Mouse (Mus musculus) kidney, embryonic 16.5 days (tissue): Measurements from ENCODE around the gene Prkaa1. TPM values are rescaled to one million over a fixed set of nuclear protein-coding genes. Genes with fewer than 3 reads are reported as not detected.
A peak's percentile ranks its signal among the peaks of the same experiment; 100 is the strongest.

Experiments
- ATAC-seq: fragments of 200-750 bp; cut with Nextera tagmentation; 2 replicates; pipeline ENCODE4 v1.8.0; 2017; ENCODE audit warnings: moderate TSS enrichment; ENCODE audit not compliant: low FRiP score, low TSS enrichment
- H3K27ac ChIP-seq: fragments of 300-500 bp; sonication (generic); 2 replicates; pipeline ENCODE4 v1.5.1; 2014; ENCODE audit warnings: low read length
- H3K27me3 ChIP-seq: fragments of 300-500 bp; sonication (generic); 2 replicates; pipeline ENCODE4 v1.6.1; 2014; ENCODE audit warnings: low read length, control low read depth, mixed read lengths; ENCODE audit not compliant: insufficient read depth
- H3K36me3 ChIP-seq: fragments of 300-500 bp; sonication (generic); 2 replicates; pipeline ENCODE4 v1.6.1; 2014; ENCODE audit warnings: low read length, control low read depth, mixed read lengths; ENCODE audit not compliant: insufficient read depth
- H3K4me1 ChIP-seq: fragments of 300-500 bp; sonication (generic); 2 replicates; pipeline ENCODE4 v1.6.1; 2014; ENCODE audit warnings: low read length, control low read depth, mixed read lengths; ENCODE audit not compliant: insufficient read depth
- H3K4me2 ChIP-seq: fragments of 300-500 bp; sonication (generic); replicated peaks from 2 replicates; pipeline ENCODE4 v1.6.1; 2014; ENCODE audit warnings: low read depth, low read length
- H3K4me3 ChIP-seq: fragments of 300-500 bp; sonication (generic); 2 replicates; pipeline ENCODE4 v1.5.1; 2014; ENCODE audit warnings: mild to moderate bottlenecking, low read length
- H3K9ac ChIP-seq: fragments of 300-500 bp; sonication (generic); replicated peaks from 2 replicates; pipeline ENCODE4 v1.6.1; 2014; ENCODE audit warnings: low read length
- H3K9me3 ChIP-seq: fragments of 300-500 bp; sonication (generic); 2 replicates; pipeline ENCODE4 v1.6.1; 2016; ENCODE audit warnings: low read length, control low read depth
- WGBS: fragments of 180-500 bp; shearing (Covaris S2); extraction: QIAGEN DNeasy Blood & Tissue Kit; methylation state at CpG from one replicate; pipeline ENCODE4 v1.1.7; 2014; 5-methylcytosine and 5-hydroxymethylcytosine counted together
- polyA plus RNA-seq: library from polyadenylated mRNA; unstranded; fragments of >200 nt; fragmentation: Nextera tagmentation; extraction: Ambion mirVana; gene quantifications from 2 replicates; pipeline ENCODE4 v1.2.1, GENCODE M21; 2015

The Prkaa1 gene
- polyA plus RNA-seq, 1 experiment from 2014 or later: 22.4 TPM

DNA sequence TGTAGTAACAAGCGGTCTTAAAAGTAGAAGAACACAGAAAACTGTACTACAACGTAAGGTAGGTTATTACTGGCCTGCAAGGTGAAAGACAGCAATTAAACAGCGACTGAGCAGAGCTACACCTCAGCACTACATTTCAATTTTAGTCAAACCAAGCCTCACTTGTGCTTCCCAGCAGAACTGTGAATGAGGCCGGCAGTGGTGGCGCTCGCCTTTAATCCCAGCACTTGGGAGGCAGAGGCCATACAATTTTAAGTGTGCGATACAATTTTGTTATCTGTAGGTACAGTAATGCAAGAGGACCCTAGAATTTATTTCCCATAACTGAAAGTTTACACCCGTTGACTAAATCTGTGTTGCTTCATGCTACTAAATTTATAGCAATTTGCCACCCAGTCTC lies 28.5 kb upstream of the Prkaa1 start:
- no peak for ATAC-seq

DNA sequence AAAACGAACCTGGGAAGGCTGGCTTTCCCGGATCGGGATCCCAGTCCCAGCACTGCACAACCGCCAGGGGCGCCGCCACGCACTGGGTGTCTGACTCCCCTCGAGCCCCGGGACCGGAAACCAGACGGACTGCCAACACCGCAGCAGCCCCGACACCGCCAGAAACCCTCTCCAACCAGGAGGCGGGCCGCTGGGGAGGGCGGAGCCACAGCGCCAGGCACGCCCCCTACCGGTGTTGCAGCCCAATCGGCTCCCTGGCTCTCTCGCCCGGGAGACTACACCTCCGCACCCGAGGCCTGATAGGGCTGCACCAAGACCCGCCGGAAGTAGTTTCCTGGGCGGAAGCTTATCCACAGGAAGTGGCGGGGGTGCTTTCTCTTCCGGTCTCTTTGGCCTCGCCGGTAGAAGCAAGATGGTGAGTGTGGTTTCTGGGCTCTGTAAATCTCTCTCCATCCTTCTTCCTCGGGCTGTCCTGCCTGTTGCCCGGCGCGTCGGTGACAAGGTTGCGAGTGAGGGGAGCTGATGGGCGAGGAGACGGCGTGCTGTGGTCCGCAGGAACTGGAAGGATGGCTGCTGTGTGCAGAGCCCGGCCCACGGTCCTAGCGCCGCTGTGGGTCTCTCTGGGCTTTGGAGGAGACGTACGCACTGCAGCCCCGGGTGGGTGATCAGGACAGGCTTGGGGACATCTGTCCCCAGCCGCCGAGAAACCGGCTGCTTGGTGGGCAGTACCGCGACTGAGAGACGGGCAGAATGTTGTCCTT lies 27.2 kb upstream of the Prkaa1 start, which contains the start of gene Rpl37:
Gene Rpl37 (plus strand): TSS at position 376 of the 761 bp plus-strand sequence.
- Histone ChIP-seq H3K9ac (peak within 1 kb of the TSS; percentile 98), H3K4me1 (peaks cover 16% of the 10 kb centered on the region), H3K27ac (peak within 1 kb of the TSS; percentile 96), H3K4me3 (peak within 1 kb of the TSS; percentile 98), H3K4me2 (peak within 1 kb of the TSS; percentile 90), H3K36me3 (peaks cover 33% of the 10 kb centered on the region), H3K9me3 (no peaks in the 10 kb centered on the region), H3K27me3 (no peaks in the 10 kb centered on the region)
- under 1% methylated on average over 54 of the region's 55 CpGs for WGBS
- peak; percentile 99 for ATAC-seq

More for the DNA sequence above, 28.5 kb upstream of the Prkaa1 start:
- peak overlapping the region; percentile 98 for H3K4me3 ChIP-seq
- H3K9me3 ChIP-seq: no peaks in the 10 kb centered on the region
- peak overlapping the region; percentile 96 for H3K27ac ChIP-seq
- H3K4me2 ChIP-seq: peak overlapping the region; percentile 60
- 48% methylated on average over 8 of the region's 8 CpGs for WGBS
- H3K36me3 ChIP-seq: peaks cover 25% of the 10 kb centered on the region
- peak overlapping the region; percentile 81 for H3K9ac ChIP-seq
- H3K4me1 ChIP-seq: peaks cover 16% of the 10 kb centered on the region
- no peaks in the 10 kb centered on the region for H3K27me3 ChIP-seq

DNA sequence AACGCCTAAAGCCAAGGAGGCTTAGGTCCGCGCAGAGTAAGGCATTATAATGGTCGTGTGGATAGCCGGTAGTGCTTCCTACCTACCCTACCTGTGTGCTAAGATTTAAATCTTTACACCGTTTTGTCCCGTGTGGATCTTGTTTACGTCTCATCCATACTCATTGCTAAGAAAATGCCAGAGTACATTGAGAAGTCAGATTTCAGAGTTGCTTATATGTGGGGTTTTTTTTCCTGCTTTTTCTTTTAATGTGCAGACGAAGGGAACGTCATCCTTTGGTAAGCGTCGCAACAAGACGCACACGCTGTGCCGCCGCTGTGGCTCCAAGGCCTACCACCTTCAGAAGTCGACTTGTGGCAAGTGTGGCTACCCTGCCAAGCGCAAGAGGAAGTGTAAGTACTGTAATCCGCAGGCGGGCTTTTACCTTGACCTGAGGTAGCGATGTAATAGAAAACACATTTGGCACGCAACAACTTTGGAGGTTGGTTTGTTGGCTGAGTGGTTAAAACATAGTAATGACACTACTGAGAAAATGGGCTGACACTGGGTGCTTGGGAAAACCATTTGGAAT lies 26.5 kb upstream of the Prkaa1 start:
- Histone ChIP-seq H3K27ac (peak overlapping the region; percentile 96), H3K4me3 (peak overlapping the region; percentile 98), H3K9ac (peak overlapping the region; percentile 98), H3K4me2 (peak overlapping the region; percentile 90), H3K27me3 (no peaks in the 10 kb centered on the region), H3K9me3 (no peaks in the 10 kb centered on the region), H3K4me1 (peaks cover 16% of the 10 kb centered on the region), H3K36me3 (peaks cover 38% of the 10 kb centered on the region)
- no peak for ATAC-seq
- WGBS: under 1% methylated on average over 22 of the region's 22 CpGs

DNA sequence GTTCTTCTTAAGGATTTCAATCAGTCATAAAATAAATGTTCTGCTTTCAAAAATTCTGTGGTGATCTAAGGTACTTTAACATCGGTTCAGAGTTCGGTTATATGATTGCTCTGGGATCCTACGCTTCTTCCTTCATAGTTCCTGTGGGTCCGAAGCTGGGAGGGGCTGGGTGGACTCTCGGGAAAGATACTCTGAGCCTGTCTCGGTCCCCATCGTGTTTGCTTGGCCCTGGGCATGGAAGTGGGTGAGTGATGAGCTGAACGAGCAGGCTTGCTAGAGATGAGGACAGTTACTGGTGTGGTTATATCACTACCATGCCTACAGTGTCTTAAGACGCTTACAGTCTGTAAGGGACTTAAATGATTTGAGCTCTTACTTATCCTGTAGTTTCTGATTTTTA lies 25.0 kb upstream of the Prkaa1 start:
- 91% methylated on average over 9 of the region's 9 CpGs for WGBS
- H3K36me3 ChIP-seq: peaks cover 50% of the 10 kb centered on the region
- H3K4me2 ChIP-seq: no peak overlapping the region
- H3K27ac ChIP-seq: no peak overlapping the region
- H3K27me3 ChIP-seq: no peaks in the 10 kb centered on the region
- H3K9me3 ChIP-seq: no peaks in the 10 kb centered on the region
- H3K4me1 ChIP-seq: peaks cover 16% of the 10 kb centered on the region
- no peak overlapping the region for H3K9ac ChIP-seq
- no peak overlapping the region for H3K4me3 ChIP-seq
- no peak for ATAC-seq

DNA sequence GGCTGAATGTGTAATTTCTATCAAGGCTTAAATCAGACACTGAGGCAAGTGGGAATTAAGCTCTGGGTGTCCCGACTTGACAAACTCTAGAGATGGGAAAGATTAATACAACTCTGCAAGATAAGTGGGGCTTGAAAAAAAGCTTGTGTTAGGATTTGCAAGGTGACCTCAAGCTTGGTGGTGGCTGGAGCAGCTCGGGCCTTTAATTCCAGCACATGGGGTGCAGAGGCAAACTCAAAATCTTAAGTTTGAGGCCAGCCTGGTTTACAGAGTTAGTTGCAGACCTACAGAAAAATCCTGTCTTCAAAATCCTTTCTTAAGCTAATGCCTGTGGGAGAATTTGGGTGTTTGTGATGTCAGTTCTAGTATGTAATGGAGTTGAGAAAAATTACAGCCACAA lies 24.5 kb upstream of the Prkaa1 start:
- Histone ChIP-seq H3K4me1 (peaks cover 16% of the 10 kb centered on the region), H3K4me2 (no peak overlapping the region), H3K9ac (no peak overlapping the region), H3K4me3 (no peak overlapping the region), H3K27ac (no peak overlapping the region), H3K36me3 (peaks cover 51% of the 10 kb centered on the region), H3K27me3 (no peaks in the 10 kb centered on the region), H3K9me3 (no peaks in the 10 kb centered on the region)
- 91% methylated on average over 2 of the region's 2 CpGs for WGBS
- no peak for ATAC-seq

DNA sequence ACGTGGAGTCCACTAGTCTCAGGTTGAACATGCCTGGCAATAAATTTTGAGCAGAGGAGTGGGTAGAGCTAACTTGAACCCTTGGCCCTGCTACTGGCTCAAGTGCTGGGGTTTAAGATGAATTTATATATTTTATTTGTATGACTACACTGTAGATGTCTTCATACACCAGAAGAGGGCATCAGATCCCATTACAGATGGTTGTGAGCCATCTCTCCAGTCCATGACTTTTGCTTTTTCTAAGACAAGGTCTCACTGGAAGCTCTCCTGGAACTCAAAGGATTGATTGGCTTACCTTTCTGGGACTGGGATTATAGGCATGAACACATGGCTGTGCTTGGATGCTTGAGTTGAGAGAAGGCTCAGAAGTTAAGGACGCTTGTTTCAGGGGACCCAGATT lies 24.0 kb upstream of the Prkaa1 start:
- ATAC-seq: no peak
- 87% methylated on average over 2 of the region's 2 CpGs for WGBS
- Histone ChIP-seq H3K4me1 (peaks cover 16% of the 10 kb centered on the region), H3K36me3 (peaks cover 56% of the 10 kb centered on the region), H3K27me3 (no peaks in the 10 kb centered on the region), H3K9me3 (no peaks in the 10 kb centered on the region), H3K27ac (no peak overlapping the region), H3K4me3 (no peak overlapping the region), H3K9ac (no peak overlapping the region), H3K4me2 (no peak overlapping the region)

DNA sequence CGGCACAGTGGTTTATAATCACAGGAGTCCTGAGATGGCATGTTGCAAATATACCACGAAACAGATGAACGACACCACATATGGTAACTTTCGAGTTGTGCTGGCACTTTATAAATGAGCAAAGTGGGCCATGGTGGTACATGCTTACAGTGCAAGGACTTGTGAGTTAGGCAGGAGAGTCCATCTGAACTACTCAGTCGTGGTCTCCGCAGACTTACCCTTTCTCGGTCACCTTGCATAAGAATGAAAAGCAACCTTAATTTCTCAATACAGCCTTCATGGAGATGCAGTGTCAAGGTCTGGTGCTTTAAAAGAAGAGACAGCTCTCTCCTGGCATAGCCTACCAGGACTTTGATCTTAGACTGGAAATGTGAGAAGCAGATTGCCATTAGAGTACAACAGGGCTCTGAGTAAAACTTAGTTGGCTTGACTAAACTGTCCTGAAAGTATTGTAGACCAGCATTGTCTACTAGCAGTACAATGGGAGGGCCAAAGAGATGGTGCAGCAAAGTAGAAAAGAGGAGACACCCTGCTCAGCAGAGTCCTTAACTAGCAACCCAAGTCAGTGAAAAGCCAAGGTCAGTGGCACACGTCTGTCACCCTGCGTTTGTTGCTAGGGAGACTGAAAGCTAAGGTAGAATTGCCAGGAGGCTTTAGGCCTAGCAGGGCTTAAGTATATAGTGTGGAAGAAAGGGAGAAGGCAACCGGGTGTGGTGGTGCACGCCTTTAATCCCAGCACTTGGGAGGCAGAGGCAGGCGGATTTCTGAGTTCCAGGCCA lies 21.9 kb upstream of the Prkaa1 start:
- peaks cover 62% of the 10 kb centered on the region for H3K36me3 ChIP-seq
- H3K27ac ChIP-seq: no peak overlapping the region
- WGBS: 90% methylated on average over 12 of the region's 12 CpGs
- no peaks in the 10 kb centered on the region for H3K27me3 ChIP-seq
- H3K4me1 ChIP-seq: peaks cover 8% of the 10 kb centered on the region
- H3K4me2 ChIP-seq: no peak overlapping the region
- no peak overlapping the region for H3K9ac ChIP-seq
- H3K4me3 ChIP-seq: no peak overlapping the region
- ATAC-seq: no peak
- H3K9me3 ChIP-seq: no peaks in the 10 kb centered on the region

DNA sequence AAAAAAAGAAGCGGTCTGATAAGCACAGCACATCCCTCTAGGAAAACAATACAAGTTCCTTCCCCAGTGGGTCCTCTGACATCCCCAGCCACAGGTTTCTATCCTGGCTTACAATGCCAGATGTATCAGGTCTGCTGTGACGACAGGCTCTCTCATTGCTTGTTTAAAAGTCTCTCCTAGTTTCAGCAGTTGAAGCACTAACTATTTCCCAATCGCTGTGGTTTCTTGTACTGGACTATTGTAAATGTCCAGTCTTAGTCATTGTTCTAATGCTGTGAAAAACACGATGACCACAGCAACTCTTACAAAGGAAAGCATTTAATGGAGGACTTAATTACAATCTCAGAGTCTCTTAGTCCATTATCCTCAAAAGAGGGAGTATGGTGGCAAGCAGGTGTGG lies 17.2 kb upstream of the Prkaa1 start:
- Histone ChIP-seq H3K36me3 (peaks cover 29% of the 10 kb centered on the region), H3K27me3 (no peaks in the 10 kb centered on the region), H3K9me3 (no peaks in the 10 kb centered on the region), H3K4me3 (no peak overlapping the region), H3K4me2 (no peak overlapping the region), H3K4me1 (no peaks in the 10 kb centered on the region), H3K27ac (no peak overlapping the region), H3K9ac (no peak overlapping the region)
- WGBS: 83% methylated on average over 4 of the region's 4 CpGs
- ATAC-seq: no peak

DNA sequence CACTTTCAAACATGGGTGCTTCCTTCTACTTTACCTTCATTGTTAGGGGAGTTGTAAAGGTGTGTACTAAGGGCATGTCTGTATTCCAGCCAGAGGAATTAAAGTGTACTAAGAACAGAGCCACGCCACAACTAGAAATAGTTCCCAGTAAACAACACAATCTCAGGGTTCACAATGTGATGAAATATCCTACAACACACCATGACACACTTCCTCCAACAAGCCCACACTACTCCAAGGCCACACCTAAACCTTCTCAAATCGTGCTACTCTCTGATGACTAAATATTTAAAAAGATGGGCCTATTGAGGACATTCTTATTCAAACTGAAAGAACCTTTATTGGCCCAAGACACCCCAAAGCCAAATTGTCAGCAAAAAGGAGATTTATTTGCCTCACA lies 16.2 kb upstream of the Prkaa1 start:
- Histone ChIP-seq H3K27ac (no peak overlapping the region), H3K27me3 (no peaks in the 10 kb centered on the region), H3K9ac (no peak overlapping the region), H3K36me3 (peaks cover 21% of the 10 kb centered on the region), H3K9me3 (no peaks in the 10 kb centered on the region), H3K4me1 (no peaks in the 10 kb centered on the region), H3K4me3 (no peak overlapping the region), H3K4me2 (no peak overlapping the region)
- ATAC-seq: no peak
- 77% methylated on average over 2 of the region's 2 CpGs for WGBS
